Mouse (Mus musculus) T-helper 2 cell (primary cell): Measurements from ENCODE around the gene Coro7.
"Not testable (repeated sequence)": the region's sequence is repeated elsewhere in the genome, so short reads cannot be mapped to it uniquely, and the experiment has no call there.

ENCODE experiments used
- in situ Hi-C: fragments of 300-600 bp; cut with MboI, MseI; formaldehyde crosslinking; loops from one replicate; pipeline ENCODE4 v1.15.1; 2025; ENCODE audit warnings: high pct_unique_total_duplicates

The Coro7 gene

DNA sequence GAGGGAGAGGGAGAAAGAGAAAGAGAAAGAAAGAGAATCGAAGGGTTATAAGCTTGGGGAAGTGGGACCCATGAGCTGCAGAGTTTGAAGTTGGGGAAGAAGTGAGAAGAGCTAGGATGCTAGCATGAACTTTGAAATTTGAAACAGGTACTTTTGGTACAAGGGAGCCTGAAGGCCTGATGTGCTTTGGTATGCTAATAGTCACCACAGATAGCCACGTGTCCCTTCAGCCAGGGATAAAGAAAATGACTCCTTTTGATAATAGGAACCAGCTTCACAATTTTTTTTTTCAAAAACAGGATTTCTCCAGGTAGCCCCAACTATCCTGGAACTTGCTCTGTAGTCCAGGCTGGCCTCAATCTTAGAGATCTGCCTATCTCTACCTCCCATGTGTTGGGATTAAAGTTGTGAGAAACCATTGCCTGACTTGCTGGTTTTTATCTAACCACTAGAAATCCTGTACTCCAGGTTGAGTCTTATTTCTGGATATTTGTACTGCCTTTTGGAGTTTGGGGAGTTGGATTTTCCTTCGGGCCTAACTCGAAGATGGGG is 3.1 kb upstream of the Coro7 start:
- in situ Hi-C loops = no loop called here

- in situ Hi-C loops = not testable (repeated sequence)
These were observed 1.4 kb upstream of the Coro7 start for GRCm38 (mm10) chr16:4680922-4681455.

GRCm38 (mm10) chr16:4678080-4678479 is 1.5 kb downstream of the Coro7 start:
- in situ Hi-C loops = no loop called here

GRCm38 (mm10) chr16:4676836-4677235 is 2.7 kb downstream of the Coro7 start:
- in situ Hi-C loops = no loop called here

DNA sequence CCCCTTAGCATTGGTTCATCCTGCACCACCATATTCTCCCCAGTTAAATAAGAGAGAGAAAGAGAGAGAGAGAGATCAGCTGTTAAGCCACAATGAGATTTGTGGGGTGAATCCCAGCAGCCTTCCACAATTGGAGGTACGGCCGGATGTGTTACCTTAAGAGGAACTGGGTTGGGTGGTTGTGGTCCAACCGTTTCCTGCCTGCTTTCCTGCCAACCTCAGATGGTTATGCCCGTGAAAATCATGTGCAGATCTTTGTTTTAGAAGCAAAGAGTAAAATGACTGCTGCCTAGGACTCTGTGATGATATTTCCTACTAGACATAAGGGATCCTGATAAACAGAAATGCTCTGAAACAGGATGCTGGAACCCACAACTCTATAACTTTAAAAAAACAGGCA is 5.5 kb downstream of the Coro7 start:
- in situ Hi-C loops = no loop called here

DNA sequence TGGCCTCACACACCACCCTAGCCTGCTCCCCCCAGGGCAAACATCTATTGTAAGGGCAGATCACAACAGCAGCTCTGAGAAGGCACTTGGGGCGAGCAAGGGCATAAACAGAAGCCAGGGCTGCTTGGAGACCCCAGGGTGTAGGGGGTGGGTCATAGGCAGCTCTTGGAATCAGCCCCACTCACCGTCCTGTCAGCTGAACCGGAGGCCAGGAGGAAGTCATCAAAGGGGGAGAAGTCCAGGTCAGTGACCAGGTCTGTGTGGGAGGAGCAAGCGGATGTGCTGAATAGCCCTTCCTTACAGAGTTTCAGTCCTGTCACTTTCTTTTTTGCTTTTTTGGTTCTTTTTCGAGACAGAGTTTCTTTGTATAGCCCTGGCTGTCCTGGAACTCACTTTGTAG is 9.3 kb downstream of the Coro7 start:
- in situ Hi-C loops = no loop called here

DNA sequence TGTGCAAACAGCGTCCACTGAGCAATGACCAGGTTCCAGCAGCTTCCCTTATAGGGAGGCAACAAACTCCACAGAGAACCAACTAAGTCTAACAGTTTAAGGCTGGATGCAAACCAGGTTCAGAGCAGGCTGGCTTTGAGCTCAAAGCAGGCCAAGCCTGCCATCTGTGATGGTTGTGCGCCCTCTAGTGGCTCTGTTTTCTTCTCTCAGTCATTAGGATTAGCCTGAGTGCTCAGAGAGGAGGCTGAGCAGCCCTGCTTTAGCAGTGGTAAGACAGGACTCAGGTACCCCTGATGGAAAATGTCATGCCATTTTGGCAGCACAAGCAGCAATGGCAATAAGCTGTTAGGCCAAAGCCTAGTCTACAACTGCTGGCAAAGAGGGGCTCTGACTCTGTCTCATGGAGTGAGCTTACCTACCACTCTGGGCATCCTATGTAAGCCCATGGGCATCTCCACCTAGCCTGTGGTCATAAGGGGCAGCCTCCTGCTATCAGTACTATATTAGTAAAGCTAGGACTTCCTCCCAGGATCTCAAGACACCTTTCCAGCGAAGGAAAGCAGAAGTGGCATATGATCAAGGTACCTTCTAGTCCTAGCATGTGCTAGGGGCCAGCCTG is 12.3 kb downstream of the Coro7 start:
- in situ Hi-C loops = no loop called here

- in situ Hi-C loops = no loop called here
These were observed 13.9 kb downstream of the Coro7 start for GRCm38 (mm10) chr16:4665726-4666125.

DNA sequence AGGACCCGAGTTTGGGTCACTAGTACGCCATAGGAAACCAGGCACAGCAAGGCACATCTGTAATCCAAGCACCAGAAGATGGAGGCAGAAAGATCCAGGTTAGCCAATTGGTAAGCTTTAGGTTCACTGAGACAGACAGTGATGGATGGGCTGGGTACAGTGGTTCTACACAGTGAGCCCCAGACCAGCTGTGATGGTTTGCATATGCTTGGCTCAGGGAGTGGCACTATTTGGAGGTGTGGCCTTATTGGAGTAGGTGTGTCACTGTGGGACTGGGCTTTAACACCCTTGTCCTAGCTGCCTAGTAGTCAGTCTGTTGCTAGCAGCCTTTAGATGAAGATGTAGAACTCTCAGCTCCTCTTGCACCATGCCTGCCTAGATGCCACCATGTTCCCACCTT is 15.8 kb downstream of the Coro7 start:
- in situ Hi-C loops = no loop called here

DNA sequence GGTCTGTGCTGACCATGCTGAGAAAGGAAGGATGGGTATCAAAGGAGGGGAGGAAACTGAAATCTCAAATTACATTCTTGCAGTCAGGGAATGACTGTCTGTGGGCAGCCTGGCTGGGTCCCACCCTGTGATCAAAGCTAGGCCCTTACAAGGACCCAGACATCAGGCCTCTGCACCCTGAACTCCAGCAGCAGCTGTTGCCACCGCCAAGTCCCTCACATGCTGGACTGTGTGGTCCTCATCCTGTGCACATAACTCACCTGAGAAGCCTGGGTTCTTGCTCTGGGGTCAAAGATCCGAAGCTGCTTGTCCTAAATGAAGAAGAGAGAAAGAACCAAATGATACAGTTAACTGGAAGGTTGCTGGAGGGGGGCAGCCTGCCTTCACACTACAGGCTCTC is 18.0 kb downstream of the Coro7 start:
- in situ Hi-C loops = no loop called here

GRCm38 (mm10) chr16:4659326-4659725 is 20.3 kb downstream of the Coro7 start:
- in situ Hi-C loops = no loop called here

DNA sequence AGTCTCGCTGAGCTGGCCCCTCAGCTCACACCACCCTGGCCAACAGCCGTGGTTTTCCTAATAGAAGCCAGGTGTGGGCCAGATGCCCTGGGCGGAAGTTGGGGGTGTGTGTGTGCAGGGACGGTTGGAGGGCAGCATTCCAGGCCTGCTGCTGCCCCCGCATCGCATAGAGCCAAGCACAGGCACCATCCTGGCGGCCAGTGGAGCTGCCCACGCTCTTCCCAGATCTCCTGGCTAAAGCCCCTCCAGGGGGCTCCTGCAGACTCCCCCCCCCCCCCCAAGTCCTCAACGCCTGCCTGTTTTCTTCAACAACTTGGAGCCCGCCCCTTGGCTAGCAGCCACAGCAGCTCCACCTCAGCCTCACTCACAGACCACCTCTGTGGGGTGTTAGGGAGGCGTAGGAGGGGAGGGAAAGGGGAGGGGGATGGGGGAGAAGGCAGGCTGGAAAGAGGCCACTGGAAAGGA is 20.8 kb downstream of the Coro7 start:
- in situ Hi-C loops = no loop called here

DNA sequence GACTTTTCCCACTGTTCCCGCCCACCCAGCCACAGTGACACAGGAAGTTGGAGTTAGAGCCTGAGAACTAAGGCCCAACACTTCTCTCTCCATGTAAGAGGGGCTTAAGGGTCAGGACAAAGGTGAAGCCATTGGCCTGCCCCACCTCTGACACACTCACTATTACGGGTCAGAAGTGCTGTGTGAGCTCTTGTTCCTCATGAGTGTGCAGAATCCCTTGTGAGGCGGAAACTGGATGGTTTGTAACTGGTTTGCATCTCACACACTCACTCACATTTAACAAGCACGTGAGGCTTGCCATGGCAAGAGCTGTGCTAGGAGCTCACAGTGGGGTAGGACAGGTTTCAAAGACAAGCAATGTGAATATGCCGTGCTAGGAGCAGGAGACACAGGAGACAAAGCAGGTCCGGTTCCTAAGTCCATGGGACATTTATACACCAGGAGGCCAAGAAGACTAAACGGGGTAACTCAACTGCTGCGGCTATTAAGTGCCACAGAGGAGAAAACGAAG is 23.0 kb downstream of the Coro7 start:
- in situ Hi-C loops = no loop called here

DNA sequence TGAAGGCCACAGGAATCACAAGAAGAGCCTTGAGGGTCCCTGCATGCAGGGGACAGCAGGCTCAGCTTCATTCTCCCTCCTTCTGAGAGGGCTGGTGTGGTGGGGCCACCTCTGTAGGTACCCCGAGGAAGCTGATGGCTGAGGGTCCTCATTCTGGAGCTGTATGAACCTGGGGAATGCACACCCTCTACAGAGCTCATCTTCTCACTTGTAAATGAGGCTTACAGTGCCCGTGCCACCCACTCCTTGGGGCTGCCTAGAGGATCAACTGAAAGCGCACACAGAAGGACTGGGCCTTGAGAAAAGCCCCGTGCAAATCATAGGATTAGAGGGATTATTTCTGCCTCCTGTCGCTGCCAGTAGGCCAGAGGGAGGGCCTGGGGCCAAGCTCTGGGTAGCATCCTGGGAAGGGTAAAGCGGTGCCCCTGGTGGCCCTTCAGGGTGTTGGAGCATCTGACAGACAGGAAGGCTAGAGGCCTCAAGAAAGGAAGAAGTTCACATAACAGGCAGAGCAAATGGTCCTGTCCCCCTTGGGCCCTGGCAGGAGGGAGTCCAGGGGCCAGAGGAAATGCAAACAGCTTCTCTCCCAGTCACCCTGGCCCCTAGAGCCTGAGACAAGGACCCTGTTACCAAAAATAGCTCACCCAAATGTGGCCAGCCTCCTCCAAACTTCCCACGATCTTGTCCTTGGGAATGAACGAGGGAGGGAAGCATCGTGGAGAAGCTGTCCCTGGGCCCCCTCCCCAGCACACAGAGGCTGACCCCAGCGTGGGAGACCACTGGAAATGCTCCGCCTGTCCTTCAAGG is 23.6 kb downstream of the Coro7 start:
- in situ Hi-C loops = no loop called here

DNA sequence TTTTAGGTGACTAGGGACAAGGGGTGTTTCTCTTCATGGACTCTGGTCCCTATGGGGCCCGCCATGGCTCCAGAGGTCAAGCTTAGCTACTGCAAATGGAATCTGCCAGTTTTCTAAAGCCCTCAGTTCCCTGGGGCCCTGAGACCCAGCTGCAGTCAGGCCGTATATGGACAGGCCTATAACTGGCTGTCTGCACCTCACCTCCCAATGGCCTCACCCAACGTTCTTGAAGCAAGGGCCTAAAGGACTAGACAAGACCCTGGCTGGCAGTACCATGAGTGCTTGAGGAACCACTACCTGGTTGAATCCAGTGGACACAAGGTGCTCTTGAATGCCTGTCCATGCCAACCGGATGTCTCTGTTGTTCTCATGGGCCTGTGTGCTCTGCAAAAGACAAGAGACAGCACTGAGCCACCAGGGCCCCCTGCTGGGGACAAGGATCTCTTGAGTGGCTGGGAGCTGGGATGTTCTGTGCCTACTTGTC is 24.3 kb downstream of the Coro7 start:
- in situ Hi-C loops = no loop called here

DNA sequence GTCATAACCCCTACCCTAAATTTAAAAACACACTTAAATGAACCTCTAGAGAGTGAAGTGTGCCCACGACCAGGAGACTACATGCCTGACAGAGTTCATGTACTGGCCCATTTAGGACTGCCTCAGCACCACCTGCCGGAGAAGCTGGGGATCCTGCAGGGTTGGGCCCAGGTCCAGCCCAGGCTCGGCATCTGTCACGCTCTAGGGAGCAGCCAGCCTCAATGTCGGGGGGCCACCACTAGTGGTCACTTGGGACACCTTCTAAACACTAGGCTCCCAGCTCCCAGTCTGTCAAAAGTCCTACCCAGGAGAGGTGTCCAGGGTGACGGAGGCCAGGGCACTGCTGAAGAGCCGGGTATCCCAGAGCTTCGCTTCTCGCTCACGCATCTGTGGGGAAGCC is 24.9 kb downstream of the Coro7 start:
- in situ Hi-C loops = no loop called here

- in situ Hi-C loops = no loop called here
These were observed 26.7 kb downstream of the Coro7 start for GRCm38 (mm10) chr16:4652707-4653416.

DNA sequence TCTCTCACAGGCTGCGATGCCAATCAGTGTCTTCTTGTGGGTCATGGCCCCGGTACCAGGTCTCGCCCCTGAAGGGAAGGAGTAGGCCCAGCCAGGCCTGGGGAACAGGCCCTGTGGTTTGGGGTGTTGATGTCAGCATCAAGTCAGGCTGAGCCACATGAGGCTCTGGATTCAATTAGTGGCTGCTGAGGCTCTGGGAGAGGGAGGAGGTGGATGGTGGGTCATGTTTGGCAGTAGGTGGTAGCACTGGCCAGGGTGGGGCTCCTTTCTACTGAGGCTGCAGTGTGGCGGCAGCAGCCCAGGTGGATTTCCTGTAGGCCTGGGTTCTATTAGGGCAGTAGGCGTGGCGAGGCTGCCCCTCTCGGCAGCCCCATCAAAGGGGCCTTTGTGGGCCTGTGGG is 28.0 kb downstream of the Coro7 start:
- in situ Hi-C loops = no loop called here

DNA sequence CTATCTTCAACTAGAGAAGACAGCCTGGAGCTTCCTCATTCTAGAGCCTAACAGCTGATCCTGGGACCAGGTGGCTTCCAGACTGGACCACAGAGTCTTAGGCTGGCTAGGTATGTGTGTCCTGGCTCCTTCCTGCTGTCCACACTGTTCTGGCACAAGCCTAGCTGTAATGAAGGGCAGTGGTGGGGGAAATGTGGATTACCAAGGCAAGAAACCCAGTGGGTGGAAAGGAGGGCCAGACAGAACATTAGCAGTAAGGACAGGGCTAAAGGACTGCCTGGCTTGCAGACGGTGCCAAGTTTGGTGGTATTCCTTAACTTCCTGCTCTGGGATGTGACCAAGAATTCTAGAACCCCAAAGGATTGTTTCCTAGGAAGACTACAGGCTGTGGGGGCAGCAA is 28.5 kb downstream of the Coro7 start:
- in situ Hi-C loops = no loop called here

- in situ Hi-C loops = no loop called here
These were observed 29.4 kb downstream of the Coro7 start for GRCm38 (mm10) chr16:4650161-4650560.

- in situ Hi-C loops = no loop called here
These were observed 29.9 kb downstream of the Coro7 start for GRCm38 (mm10) chr16:4649692-4650091.

GRCm38 (mm10) chr16:4649211-4649610 is 30.4 kb downstream of the Coro7 start:
- in situ Hi-C loops = no loop called here
